Mouse (Mus musculus) c-Kit-negative CD71-positive TER-119-positive erythroid progenitor cells, embryonic 14.5 days (primary cell): ENCODE data around the gene Stmn1.

Experiments used
- DNase-seq: peaks from one replicate; pipeline ENCODE4 v3.0.0-alpha.2; 2013; ENCODE audit warnings: low read depth, low spot score

The Stmn1 gene

DNA sequence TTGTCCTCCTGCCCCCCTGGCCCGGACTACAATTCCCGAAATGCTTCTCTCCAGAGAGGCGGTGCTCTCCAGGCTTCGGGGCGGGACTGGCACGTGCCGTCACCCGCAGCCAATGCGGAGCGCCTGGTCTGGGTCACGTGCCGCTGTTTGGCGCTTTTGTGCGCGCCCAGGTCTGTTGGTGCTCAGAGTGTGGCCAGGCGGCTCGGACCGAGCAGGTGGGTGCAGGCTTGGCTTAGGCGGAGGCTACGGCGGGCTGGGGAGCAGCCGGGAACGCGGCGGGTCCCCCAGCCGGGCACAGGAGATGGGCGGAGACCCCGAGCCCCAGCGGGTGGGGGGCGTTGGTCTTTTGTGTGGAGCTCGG lies at the start of gene Stmn1:
Gene Stmn1 (plus strand): TSS at position 106 of the 361 bp plus-strand sequence.
- peak; percentile 85 for DNase-seq

DNA sequence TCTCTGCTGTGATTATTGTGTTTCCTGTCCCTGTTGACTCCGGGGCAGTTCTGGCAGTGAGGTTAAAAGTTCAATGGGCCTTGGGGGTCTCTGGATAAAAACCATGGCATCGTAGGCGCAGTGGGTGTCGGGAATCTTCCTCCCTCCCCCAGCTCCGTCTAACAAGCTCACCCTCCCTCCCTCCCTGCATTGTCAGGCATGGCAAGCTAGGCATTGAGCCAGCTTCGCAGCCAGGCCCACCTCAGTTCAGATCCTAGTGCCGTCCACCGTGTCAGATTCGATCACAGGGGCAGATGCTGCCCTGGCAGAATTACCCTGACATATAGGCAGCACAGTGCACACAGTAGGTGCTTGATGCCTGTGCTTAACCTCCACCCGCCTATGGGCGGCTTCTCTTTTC lies 46.1 kb upstream of the Stmn1 start:
- DNase-seq, result no peak

DNA sequence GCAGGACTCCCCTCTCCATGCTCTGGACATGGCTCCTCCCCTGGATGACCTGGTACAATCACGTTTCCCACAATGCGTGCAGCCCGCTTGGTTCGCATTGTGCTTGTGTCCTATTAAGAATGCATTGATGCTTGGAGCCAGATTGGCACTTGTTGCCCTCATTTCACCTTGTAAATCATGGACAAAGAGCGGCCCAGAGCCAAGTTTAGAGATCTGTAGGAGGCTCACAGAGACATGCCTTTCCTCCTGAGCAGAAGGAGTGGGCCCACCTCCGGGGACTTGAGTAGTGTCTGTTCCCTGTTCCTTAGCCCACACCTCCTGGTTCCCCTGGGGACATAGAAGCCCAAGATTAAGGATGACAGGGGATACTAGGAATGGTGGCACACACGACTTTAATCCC lies 44.2 kb upstream of the Stmn1 start:
- DNase-seq, result no peak

GRCm38 (mm10) chr4:134425088-134425487 lies 43.0 kb upstream of the Stmn1 start:
- DNase-seq, result no peak

GRCm38 (mm10) chr4:134430381-134431004 lies 37.6 kb upstream of the Stmn1 start:
- DNase-seq, result no peak

DNA sequence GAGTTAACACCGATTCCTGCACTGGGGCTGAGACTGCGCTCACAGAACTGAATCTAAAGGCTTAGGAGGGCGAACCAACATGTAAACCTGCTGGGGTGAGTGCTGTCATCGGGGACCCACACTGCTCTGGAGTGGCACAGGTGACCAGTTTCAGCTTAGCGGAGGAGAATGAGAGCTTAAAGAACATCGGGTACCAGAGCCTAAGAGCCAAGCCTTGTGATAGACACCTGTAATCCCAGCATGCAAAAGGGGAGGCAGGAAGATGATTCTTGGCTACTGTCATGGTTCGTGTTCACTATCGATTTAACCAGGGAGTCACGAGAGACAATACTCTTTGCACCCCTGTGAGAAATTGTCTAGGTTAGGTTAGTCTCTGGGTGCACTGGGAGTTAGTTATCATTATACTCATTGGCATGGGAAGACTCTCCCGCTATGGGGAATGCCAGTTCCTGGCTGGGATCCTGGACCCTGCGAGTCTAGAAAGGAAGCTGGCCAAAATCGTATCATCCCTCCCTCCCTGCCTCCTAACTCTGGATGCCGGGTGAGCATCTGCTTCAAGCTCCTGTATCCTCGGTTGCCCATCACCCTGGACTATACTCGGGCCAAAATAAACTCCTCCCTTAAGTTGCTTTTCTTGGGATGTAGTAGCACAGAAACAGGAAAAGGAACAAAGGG lies 35.3 kb upstream of the Stmn1 start:
- DNase-seq, result no peak

DNA sequence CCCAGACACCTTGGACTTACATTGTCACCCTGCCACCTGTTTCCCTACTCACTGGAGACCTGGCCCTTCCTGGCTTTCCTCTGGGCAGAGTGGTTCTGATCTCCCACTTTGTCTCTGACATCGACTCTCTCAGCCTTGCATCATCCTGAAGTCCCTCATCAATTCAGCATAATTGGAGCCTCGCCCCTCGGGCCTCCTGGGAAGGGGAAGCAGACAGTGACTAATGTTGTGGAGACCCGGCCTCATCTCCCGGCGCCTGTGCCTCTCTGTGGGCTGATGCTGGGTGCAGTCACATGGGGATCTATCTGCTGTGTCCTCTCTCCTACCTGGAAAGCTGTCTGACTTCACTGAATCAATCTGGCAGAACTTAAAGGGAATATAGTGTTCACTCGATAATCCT lies 31.9 kb upstream of the Stmn1 start:
- DNase-seq, result no peak

- DNase-seq, result no peak
Observed at GRCm38 (mm10) chr4:134436659-134437058, 31.5 kb upstream of the Stmn1 start.

- DNase-seq, result peak; percentile 12
Observed at GRCm38 (mm10) chr4:134439119-134439518, 29.0 kb upstream of the Stmn1 start.

DNA sequence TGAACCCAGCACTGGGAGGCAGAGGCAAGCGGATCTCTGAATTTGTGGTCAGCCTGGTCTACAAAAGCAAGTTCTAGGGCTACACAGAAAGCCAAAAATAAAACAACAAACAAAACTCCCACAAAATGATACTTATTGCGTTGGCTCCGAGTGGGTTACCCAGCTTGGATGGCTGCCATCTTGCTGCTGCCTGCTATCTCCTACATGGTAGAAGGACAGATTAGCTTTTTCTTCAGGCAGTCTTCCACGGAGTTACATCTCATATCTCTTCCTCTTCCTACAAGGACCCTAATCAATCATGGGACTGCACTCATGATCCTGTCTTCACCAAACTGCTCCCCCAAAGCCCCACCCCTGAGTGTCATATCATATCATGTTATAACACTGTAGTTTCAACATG lies 28.2 kb upstream of the Stmn1 start:
- DNase-seq, result no peak

GRCm38 (mm10) chr4:134442216-134442615 lies 25.9 kb upstream of the Stmn1 start:
- DNase-seq, result no peak

- DNase-seq, result no peak
Observed at GRCm38 (mm10) chr4:134443589-134443988, 24.5 kb upstream of the Stmn1 start.

DNA sequence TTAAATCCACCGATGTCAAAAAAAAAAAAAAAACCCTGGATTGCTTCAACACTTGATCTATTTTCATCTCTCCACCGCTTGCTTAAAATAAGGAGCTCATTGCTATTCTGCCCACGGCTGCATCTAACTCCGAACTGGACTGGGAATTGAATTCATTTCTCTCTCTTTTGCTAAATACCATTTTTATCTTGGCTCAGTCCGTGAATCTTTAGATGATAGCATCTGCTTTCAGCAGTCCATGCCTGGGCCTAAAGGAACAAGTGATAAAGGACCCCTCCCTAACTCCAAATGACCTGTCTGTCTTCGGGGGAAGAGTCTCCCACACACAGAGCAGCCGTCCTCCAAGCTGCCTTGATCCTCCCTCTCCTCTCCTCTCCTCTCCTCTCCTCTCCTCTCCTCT lies 23.2 kb upstream of the Stmn1 start:
- no peak for DNase-seq

DNA sequence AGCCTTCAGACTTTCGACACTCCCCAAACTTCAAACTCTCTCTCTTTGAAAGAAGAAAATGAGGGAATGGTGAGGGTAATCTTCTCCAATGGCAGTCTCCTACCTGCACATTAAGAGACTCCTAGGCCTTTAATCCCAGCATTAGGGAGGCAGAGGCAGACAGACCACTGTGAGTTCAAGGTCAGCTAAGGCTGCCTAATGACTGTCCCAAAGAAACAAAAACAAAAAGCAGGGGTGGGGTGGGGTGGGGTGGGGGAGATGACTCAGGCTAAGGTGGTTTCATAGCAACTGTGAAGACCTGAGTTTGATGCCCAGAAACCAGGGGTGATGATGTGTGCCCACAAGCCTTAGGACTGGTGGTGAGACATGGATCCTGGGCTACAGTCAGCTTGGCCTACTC lies 22.6 kb upstream of the Stmn1 start:
- DNase-seq, result no peak

GRCm38 (mm10) chr4:134447966-134448365 lies 20.2 kb upstream of the Stmn1 start:
- no peak for DNase-seq

DNA sequence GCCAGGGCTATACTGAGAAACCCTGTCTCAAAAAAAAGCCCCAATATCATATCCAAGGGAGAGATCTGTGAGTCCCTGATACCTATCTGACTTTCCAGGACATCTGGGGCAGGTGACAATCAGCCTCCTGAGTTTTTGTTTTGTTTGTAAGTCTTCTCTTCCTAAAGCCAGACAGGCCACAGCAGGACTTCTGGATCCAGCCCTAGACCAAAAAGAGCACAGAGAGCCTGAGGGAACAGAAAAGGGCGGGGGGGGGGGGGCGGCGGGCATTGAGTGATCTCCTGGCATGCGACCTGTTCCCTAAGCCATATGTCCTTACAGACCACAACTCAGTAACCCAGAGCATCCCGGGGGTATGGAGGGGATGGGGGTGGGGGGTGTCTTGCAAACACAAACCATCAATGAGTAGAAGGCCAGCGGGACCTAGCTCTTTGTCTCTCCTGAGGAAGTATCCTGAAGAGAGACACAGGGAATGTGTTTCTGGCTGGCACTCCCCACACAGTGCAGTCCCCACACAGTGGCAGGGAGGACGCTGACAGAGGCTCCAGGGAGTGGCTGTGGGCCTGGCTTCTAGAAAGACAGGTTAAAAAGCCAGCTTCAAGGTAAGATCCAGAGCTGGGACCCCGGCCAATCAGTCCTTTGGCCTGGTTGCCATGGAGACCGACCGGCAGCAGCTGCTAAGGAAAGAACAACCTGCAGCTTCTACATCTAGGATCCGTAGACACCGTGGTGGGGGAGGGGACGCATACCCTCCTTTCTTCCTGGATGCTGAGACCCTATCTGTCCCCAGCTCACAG lies 18.3 kb upstream of the Stmn1 start:
- no peak for DNase-seq

DNA sequence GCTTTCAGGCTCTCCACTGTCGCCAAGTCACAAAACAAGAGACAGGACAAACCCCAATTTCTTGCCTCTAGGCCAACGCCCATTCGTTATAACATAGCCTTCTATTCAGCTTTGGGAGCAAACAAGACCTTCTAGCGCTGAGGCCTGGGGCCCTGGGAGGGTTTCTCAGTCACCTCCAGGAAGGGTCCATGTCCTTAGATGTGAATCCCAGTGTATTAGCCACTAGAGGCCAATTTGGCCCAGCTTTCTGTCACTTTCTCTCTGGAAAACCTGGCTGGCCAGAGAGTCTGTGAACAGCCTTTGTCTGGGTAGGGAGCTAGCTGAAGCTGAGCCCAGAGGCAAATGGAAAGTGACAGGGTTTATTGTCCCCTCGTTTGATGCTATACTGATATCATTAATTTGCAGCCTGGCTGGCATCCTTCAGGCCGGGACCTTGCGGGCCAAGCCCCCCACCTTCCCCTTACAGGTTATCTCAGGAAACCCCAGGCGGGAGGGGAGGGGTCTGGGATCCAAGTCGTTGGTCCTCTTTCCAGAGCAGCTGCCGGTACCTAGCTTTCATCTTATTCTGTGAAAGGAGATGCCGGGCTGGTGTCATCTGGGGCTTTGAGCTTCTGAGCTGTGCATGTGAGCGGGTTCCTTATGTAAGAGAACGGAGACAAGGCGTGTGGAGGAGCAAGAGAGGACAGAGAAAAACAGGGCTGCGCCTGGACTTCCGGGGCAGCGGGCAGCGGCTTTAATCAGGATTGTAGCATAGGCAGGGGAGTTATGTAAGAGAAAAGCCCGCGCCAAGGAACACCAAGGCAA lies 17.5 kb upstream of the Stmn1 start:
- no peak for DNase-seq

GRCm38 (mm10) chr4:134451484-134451883 lies 16.6 kb upstream of the Stmn1 start:
- DNase-seq, result no peak

DNA sequence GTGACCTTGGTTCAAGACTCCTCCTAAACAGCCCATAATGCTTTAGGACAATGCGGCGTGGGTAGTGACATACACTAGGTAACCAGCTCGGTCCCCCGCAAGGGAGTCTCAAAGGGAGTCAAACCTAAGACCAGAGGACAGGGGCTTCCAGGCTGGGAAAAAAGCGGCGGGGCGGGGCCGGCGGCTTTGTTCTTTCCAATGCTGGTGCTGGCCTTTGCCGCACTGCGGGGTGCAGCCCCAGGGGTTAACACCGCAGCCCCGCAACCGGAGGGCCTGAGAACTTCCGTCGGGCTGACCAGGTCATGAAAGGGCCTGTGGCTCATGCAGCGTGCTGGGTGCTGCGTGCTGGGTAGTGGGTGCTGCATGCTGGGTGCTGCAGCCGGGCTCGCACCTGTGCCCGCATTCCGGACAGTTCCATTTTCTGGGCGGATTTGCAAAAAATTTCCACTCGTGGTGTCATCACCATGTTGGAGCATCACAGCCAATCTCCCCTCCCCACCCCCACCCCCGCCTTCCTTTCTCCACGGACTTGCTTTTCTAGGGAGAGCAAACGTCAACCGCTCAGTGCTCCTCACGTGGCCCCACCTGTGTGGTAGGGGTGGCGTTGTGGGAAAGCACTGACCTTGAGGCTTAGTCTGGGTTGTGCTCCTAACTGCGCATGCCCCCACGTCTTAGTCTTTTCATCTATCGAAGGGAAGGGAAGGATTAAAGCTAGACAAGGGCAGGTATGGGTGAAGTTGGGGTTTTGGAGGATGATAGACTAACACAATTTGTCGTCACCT lies 14.3 kb upstream of the Stmn1 start:
- DNase-seq, result no peak

GRCm38 (mm10) chr4:134455310-134455709 lies 12.8 kb upstream of the Stmn1 start:
- DNase-seq, result no peak

GRCm38 (mm10) chr4:134457130-134457825 lies 10.8 kb upstream of the Stmn1 start:
- no peak for DNase-seq
